Mouse (Mus musculus) ES-E14 (cell line): ENCODE data around the gene Lrrc55. TPM values are rescaled to one million over a fixed set of nuclear protein-coding genes. Genes with fewer than 3 reads are reported as not detected.
A peak's percentile ranks its signal among the peaks of the same experiment; 100 is the strongest.

Experiments used
- DNase-seq: peaks from one replicate; pipeline ENCODE4 v3.0.0-alpha.2; 2013; ENCODE audit warnings: low read depth, low spot score
- H3K27ac ChIP-seq: 2 replicates; pipeline ENCODE4 v1.5.1; 2012; ENCODE audit warnings: low read depth, mild to moderate bottlenecking, low read length, moderate library complexity, mixed read lengths; ENCODE audit not compliant: poor library complexity, insufficient read depth, severe bottlenecking
- H3K36me3 ChIP-seq: 2 replicates; pipeline ENCODE4 v1.6.1; 2012; ENCODE audit warnings: mild to moderate bottlenecking, low read length, moderate library complexity, mixed read lengths; ENCODE audit not compliant: control insufficient read depth, poor library complexity, insufficient read depth, severe bottlenecking
- H3K4me1 ChIP-seq, 2 experiments: fragments of 150-350 bp in 1 of 2; sonication (generic) in 1 of 2; 2 replicates each; pipeline ENCODE4 v1.6.1; 2012; ENCODE audit warnings: low read length in 2 of 2, mild to moderate bottlenecking in 1 of 2, mixed read lengths in 1 of 2; ENCODE audit not compliant: control insufficient read depth in 2 of 2, insufficient read depth in 2 of 2, poor library complexity in 1 of 2
- H3K4me3 ChIP-seq, 2 experiments: fragments of 150-350 bp in 1 of 2; sonication (generic) in 1 of 2; 2 replicates each; pipeline ENCODE4 v1.5.1; 2012; ENCODE audit warnings: low read length in 2 of 2, low read depth in 1 of 2, mild to moderate bottlenecking in 1 of 2, mixed read lengths in 1 of 2; ENCODE audit not compliant: insufficient read depth in 1 of 2, poor library complexity in 1 of 2, severe bottlenecking in 1 of 2
- H3K9ac ChIP-seq: 2 replicates; pipeline ENCODE4 v1.6.1; 2012; ENCODE audit warnings: low read depth, mild to moderate bottlenecking, low read length, mixed read lengths; ENCODE audit not compliant: poor library complexity, insufficient read depth, severe bottlenecking
- H3K9me3 ChIP-seq: fragments of 150-350 bp; sonication (generic); 2 replicates; pipeline ENCODE4 v1.6.1; 2012; ENCODE audit warnings: low read depth, mild to moderate bottlenecking, low read length; ENCODE audit not compliant: control insufficient read depth, insufficient read depth
- CHD2 ChIP-seq: IDR thresholded peaks from 2 replicates; pipeline ENCODE4 v1.6.1; 2014; ENCODE audit warnings: mild to moderate bottlenecking, low read depth, low read length, inconsistent platforms
- HCFC1 ChIP-seq: IDR thresholded peaks from 2 replicates; pipeline ENCODE4 v1.6.1; 2012; ENCODE audit warnings: low read length, inconsistent platforms, borderline replicate concordance; ENCODE audit not compliant: insufficient read depth
- MAFK ChIP-seq: IDR thresholded peaks from 2 replicates; pipeline ENCODE4 v1.6.1; 2014; ENCODE audit warnings: mild to moderate bottlenecking, low read depth, low read length, inconsistent platforms; ENCODE audit not compliant: insufficient read depth
- ZC3H11A ChIP-seq: IDR thresholded peaks from 2 replicates; pipeline ENCODE4 v1.6.1; 2012; ENCODE audit warnings: low read depth, mild to moderate bottlenecking, inconsistent platforms, low read length, borderline replicate concordance
- ZNF384 ChIP-seq: IDR thresholded peaks from 2 replicates; pipeline ENCODE4 v1.6.1; 2012; ENCODE audit warnings: low read depth, low read length, inconsistent platforms
- in situ Hi-C, 2 experiments: fragments of 600-800 bp; cut with MboI; formaldehyde crosslinking; loops; one replicate each; pipeline ENCODE4 v1.15.1; 2025; ENCODE audit warnings: low sequenced_read_pairs in 2 of 2, inconsistent platforms in 1 of 2; ENCODE audit not compliant: unreplicated experiment in 2 of 2
- total RNA-seq: library from RNA; depleted of rRNA; stranded (reverse); fragments of 300-350 nt; gene quantifications from 2 replicates; pipeline ENCODE4 v1.2.3, GENCODE M21; 2012

Gene Lrrc55
- total RNA-seq, 1 experiment: 0.36 TPM

- H3K9ac ChIP-seq: no peak overlapping the region
- TF ChIP-seq HCFC1 (no peak), MAFK (no peak), ZNF384 (no peak), CHD2 (no peak), ZC3H11A (no peak)
- H3K9me3 ChIP-seq: no peaks in the 10 kb centered on the region
- H3K4me1 ChIP-seq: no peaks in the 10 kb centered on the region
- DNase-seq: no peak
- no peak overlapping the region for H3K4me3 ChIP-seq
- H3K27ac ChIP-seq: no peak overlapping the region
- no peaks in the 10 kb centered on the region for H3K36me3 ChIP-seq
- in situ Hi-C loops: no loop called here
These were observed 19.6 kb upstream of the Lrrc55 start for GRCm38 (mm10) chr2:85216606-85217005.

DNA sequence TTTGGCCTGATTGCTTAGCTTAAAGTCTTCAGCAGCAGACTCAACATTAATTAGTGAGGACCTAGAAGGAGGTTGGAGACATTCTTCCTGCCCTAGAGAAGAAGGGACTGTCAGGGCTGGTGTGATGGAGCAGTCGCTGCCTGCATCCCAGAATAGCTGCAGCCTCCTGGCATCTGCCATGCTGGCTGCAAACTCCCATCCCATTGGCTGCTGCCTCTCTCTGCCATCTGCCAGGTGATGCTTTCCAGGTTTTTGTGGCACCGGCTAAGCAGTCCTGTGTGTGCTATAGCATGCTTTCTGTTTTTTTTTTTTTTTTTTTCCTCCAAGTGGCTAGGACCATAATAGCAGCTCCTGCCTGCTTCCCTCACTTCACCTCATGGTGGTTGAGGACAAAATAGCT is 16.7 kb upstream of the Lrrc55 start:
- TF ChIP-seq ZNF384: 0 out of 2 replicates have a peak, but pooled peaks have one; percentile 22
- TF ChIP-seq ZC3H11A: no peak
- in situ Hi-C loops: no loop called here
- Histone ChIP-seq H3K9me3 (no peaks in the 10 kb centered on the region), H3K4me1 (no peaks in the 10 kb centered on the region), H3K27ac (no peak overlapping the region), H3K36me3 (no peaks in the 10 kb centered on the region), H3K4me3 (no peak overlapping the region), H3K9ac (no peak overlapping the region)
- DNase-seq: no peak

GRCm38 (mm10) chr2:85209301-85209700 is 12.3 kb upstream of the Lrrc55 start:
- no peak overlapping the region for H3K4me3 ChIP-seq

GRCm38 (mm10) chr2:85205170-85205569 is 8.2 kb upstream of the Lrrc55 start:
- DNase-seq: no peak
- H3K27ac ChIP-seq: no peak overlapping the region
- in situ Hi-C loops: no loop called here
- no peak overlapping the region for H3K4me3 ChIP-seq
- H3K36me3 ChIP-seq: no peaks in the 10 kb centered on the region
- TF ChIP-seq MAFK (no peak), CHD2 (no peak), ZC3H11A (no peak), HCFC1 (no peak), ZNF384 (no peak)
- no peaks in the 10 kb centered on the region for H3K9me3 ChIP-seq
- no peaks in the 10 kb centered on the region for H3K4me1 ChIP-seq
- H3K9ac ChIP-seq: no peak overlapping the region

More at GRCm38 (mm10) chr2:85209301-85209700, 12.3 kb upstream of the Lrrc55 start:
- in situ Hi-C loops: no loop called here
- Histone ChIP-seq H3K4me1 (no peaks in the 10 kb centered on the region), H3K9me3 (no peaks in the 10 kb centered on the region), H3K36me3 (no peaks in the 10 kb centered on the region), H3K9ac (no peak overlapping the region), H3K27ac (no peak overlapping the region)
- DNase-seq: no peak
- TF ChIP-seq MAFK (no peak), CHD2 (no peak), ZC3H11A (no peak), HCFC1 (no peak), ZNF384 (no peak)
